Mouse (Mus musculus) embryonic facial prominence, embryonic 15.5 days (tissue): ENCODE results near the gene Prickle1. TPM values are rescaled to one million over a fixed set of nuclear protein-coding genes. Genes with fewer than 3 reads are reported as not detected.
A peak's percentile ranks its signal among the peaks of the same experiment; 100 is the strongest.

Experiments
- ATAC-seq: fragments of 200-750 bp; cut with Nextera tagmentation; 2 replicates; pipeline ENCODE4 v1.8.0; 2017; ENCODE audit warnings: low read depth, moderate TSS enrichment; ENCODE audit not compliant: insufficient number of reproducible peaks, low FRiP score, low TSS enrichment
- H3K27ac ChIP-seq: fragments of 300-500 bp; sonication (generic); replicated peaks from 2 replicates; pipeline ENCODE4 v1.5.1; 2015; ENCODE audit warnings: mild to moderate bottlenecking, inconsistent platforms
- H3K27me3 ChIP-seq: fragments of 300-500 bp; sonication (generic); 2 replicates; pipeline ENCODE4 v1.6.1; 2015; ENCODE audit warnings: inconsistent platforms
- H3K36me3 ChIP-seq: fragments of 300-500 bp; sonication (generic); 2 replicates; pipeline ENCODE4 v1.6.1; 2015; ENCODE audit warnings: mild to moderate bottlenecking, inconsistent platforms
- H3K4me1 ChIP-seq: fragments of 300-500 bp; sonication (generic); 2 replicates; pipeline ENCODE4 v1.6.1; 2015; ENCODE audit warnings: inconsistent platforms
- H3K4me2 ChIP-seq: fragments of 300-500 bp; sonication (generic); replicated peaks from 2 replicates; pipeline ENCODE4 v1.6.1; 2015; ENCODE audit warnings: mild to moderate bottlenecking, inconsistent platforms
- H3K4me3 ChIP-seq: fragments of 300-500 bp; sonication (generic); replicated peaks from 2 replicates; pipeline ENCODE4 v1.5.1; 2015; ENCODE audit warnings: mild to moderate bottlenecking, inconsistent platforms
- H3K9ac ChIP-seq: fragments of 300-500 bp; sonication (generic); 2 replicates; pipeline ENCODE4 v1.6.1; 2015; ENCODE audit warnings: inconsistent platforms
- H3K9me3 ChIP-seq: fragments of 300-500 bp; sonication (generic); replicated peaks from 2 replicates; pipeline ENCODE4 v1.6.1; 2016; ENCODE audit warnings: inconsistent platforms
- WGBS: fragments of 180-500 bp; shearing (Covaris S2); methylation state at CpG from one replicate; pipeline ENCODE4 v1.1.7; 2015; 5-methylcytosine and 5-hydroxymethylcytosine counted together
- polyA plus RNA-seq: library from polyadenylated mRNA; unstranded; fragments of >200 nt; fragmentation: Nextera tagmentation; extraction: Ambion mirVana; gene quantifications from 2 replicates; pipeline ENCODE4 v1.2.1, GENCODE M21; 2015

The Prickle1 gene
- polyA plus RNA-seq, 1 experiment from 2014 or later: 40.2 TPM

GRCm38 (mm10) chr15:93615031-93615430 is 19.3 kb upstream of the Prickle1 start:
- ATAC-seq: no peak
- Histone ChIP-seq H3K4me3 (no peak overlapping the region), H3K27me3 (no peaks in the 10 kb centered on the region)

GRCm38 (mm10) chr15:93613606-93614005 is 17.9 kb upstream of the Prickle1 start:
- Histone ChIP-seq H3K4me3 (no peak overlapping the region), H3K4me2 (no peak overlapping the region), H3K9ac (no peak overlapping the region), H3K4me1 (peaks cover 16% of the 10 kb centered on the region), H3K27me3 (no peaks in the 10 kb centered on the region), H3K36me3 (no peaks in the 10 kb centered on the region), H3K9me3 (no peaks in the 10 kb centered on the region), H3K27ac (no peak overlapping the region)
- WGBS: 28% methylated on average over 3 of the region's 3 CpGs
- no peak for ATAC-seq

More at GRCm38 (mm10) chr15:93615031-93615430, 19.3 kb upstream of the Prickle1 start:
- no peaks in the 10 kb centered on the region for H3K36me3 ChIP-seq
- peaks cover 15% of the 10 kb centered on the region for H3K4me1 ChIP-seq
- no peak overlapping the region for H3K4me2 ChIP-seq
- WGBS: 76% methylated on average over 3 of the region's 3 CpGs
- H3K27ac ChIP-seq: no peak overlapping the region
- no peaks in the 10 kb centered on the region for H3K9me3 ChIP-seq
- H3K9ac ChIP-seq: no peak overlapping the region

GRCm38 (mm10) chr15:93611536-93612300 is 16.0 kb upstream of the Prickle1 start:
- H3K27me3 ChIP-seq: no peaks in the 10 kb centered on the region
- no peak overlapping the region for H3K9ac ChIP-seq
- no peak overlapping the region for H3K27ac ChIP-seq
- no peak for ATAC-seq
- no peak overlapping the region for H3K4me2 ChIP-seq
- peaks cover 16% of the 10 kb centered on the region for H3K4me1 ChIP-seq
- 89% methylated on average over 16 of the region's 16 CpGs for WGBS
- H3K4me3 ChIP-seq: no peak overlapping the region
- H3K36me3 ChIP-seq: no peaks in the 10 kb centered on the region
- H3K9me3 ChIP-seq: no peaks in the 10 kb centered on the region

- no peak overlapping the region; the same call in 1 of the 2 replicates for H3K4me2 ChIP-seq
- peak overlapping the region; percentile 79 for H3K27ac ChIP-seq
- no peaks in the 10 kb centered on the region for H3K36me3 ChIP-seq
- WGBS: 28% methylated on average over 19 of the region's 19 CpGs
- no peaks in the 10 kb centered on the region for H3K9me3 ChIP-seq
- H3K9ac ChIP-seq: no peak overlapping the region
- ATAC-seq: peak; percentile 78
- H3K27me3 ChIP-seq: no peaks in the 10 kb centered on the region
- peaks cover 16% of the 10 kb centered on the region for H3K4me1 ChIP-seq
- no peak overlapping the region for H3K4me3 ChIP-seq
Observed at GRCm38 (mm10) chr15:93610721-93611201, 15.1 kb upstream of the Prickle1 start.

GRCm38 (mm10) chr15:93610288-93610687 is 14.6 kb upstream of the Prickle1 start:
- no peak overlapping the region for H3K4me2 ChIP-seq
- H3K36me3 ChIP-seq: no peaks in the 10 kb centered on the region
- H3K9me3 ChIP-seq: no peaks in the 10 kb centered on the region
- H3K4me3 ChIP-seq: no peak overlapping the region
- peak; percentile 44; the same call in 1 of the 2 replicates for ATAC-seq
- 54% methylated on average over 18 of the region's 18 CpGs for WGBS
- H3K4me1 ChIP-seq: peaks cover 16% of the 10 kb centered on the region
- H3K27ac ChIP-seq: peak overlapping the region; percentile 79
- no peak overlapping the region for H3K9ac ChIP-seq
- H3K27me3 ChIP-seq: no peaks in the 10 kb centered on the region

GRCm38 (mm10) chr15:93602850-93603249 is 7.2 kb upstream of the Prickle1 start:
- no peak for ATAC-seq
- Histone ChIP-seq H3K4me2 (no peak overlapping the region), H3K27me3 (no peaks in the 10 kb centered on the region), H3K36me3 (no peaks in the 10 kb centered on the region), H3K27ac (no peak overlapping the region), H3K4me1 (no peaks in the 10 kb centered on the region), H3K9me3 (no peaks in the 10 kb centered on the region), H3K9ac (no peak overlapping the region), H3K4me3 (no peak overlapping the region)
- 73% methylated on average over 6 of the region's 6 CpGs for WGBS

- ATAC-seq: no peak
- WGBS: 89% methylated on average over 13 of the region's 13 CpGs
Observed at GRCm38 (mm10) chr15:93601461-93602015, 5.8 kb upstream of the Prickle1 start.

GRCm38 (mm10) chr15:93596991-93597390 is 1.3 kb upstream of the Prickle1 start:
- Histone ChIP-seq H3K36me3 (no peaks in the 10 kb centered on the region), H3K4me3 (peak overlapping the region; percentile 95), H3K9ac (no peak overlapping the region), H3K4me1 (peaks cover 31% of the 10 kb centered on the region), H3K27ac (peak overlapping the region; percentile 98), H3K4me2 (peak overlapping the region; percentile 88), H3K9me3 (no peaks in the 10 kb centered on the region), H3K27me3 (no peaks in the 10 kb centered on the region)
- whole genome bisulfite sequencing: 52% methylated on average over 11 of the region's 11 CpGs
- no peak for ATAC-seq

More at GRCm38 (mm10) chr15:93601461-93602015, 5.8 kb upstream of the Prickle1 start:
- H3K27me3 ChIP-seq: no peaks in the 10 kb centered on the region
- H3K4me2 ChIP-seq: no peak overlapping the region
- no peak overlapping the region for H3K27ac ChIP-seq
- H3K4me1 ChIP-seq: peaks cover 5% of the 10 kb centered on the region
- no peaks in the 10 kb centered on the region for H3K9me3 ChIP-seq
- no peak overlapping the region for H3K9ac ChIP-seq
- H3K4me3 ChIP-seq: no peak overlapping the region
- H3K36me3 ChIP-seq: no peaks in the 10 kb centered on the region

GRCm38 (mm10) chr15:93596285-93596684 is 594 bp upstream of the Prickle1 start:
- peaks cover 38% of the 10 kb centered on the region for H3K4me1 ChIP-seq
- H3K27ac ChIP-seq: peak overlapping the region; percentile 98
- no peaks in the 10 kb centered on the region for H3K27me3 ChIP-seq
- H3K36me3 ChIP-seq: no peaks in the 10 kb centered on the region
- H3K9ac ChIP-seq: 0 out of 2 replicates have a peak overlapping the region, but pooled peaks have one; percentile 55
- H3K4me3 ChIP-seq: peak overlapping the region; percentile 95
- peak overlapping the region; percentile 88 for H3K4me2 ChIP-seq
- under 1% methylated on average over 11 of the region's 11 CpGs for WGBS
- no peaks in the 10 kb centered on the region for H3K9me3 ChIP-seq
- ATAC-seq: peak; percentile 41

- peaks cover 45% of the 10 kb centered on the region for H3K4me1 ChIP-seq
Observed at GRCm38 (mm10) chr15:93594888-93595698, 598 bp downstream of the Prickle1 start.

More at GRCm38 (mm10) chr15:93594888-93595698, 598 bp downstream of the Prickle1 start:
- peak; percentile 63 for ATAC-seq
- Histone ChIP-seq H3K9me3 (no peaks in the 10 kb centered on the region), H3K9ac (peak overlapping the region; percentile 96), H3K4me3 (peak overlapping the region; percentile 95), H3K27me3 (no peaks in the 10 kb centered on the region), H3K36me3 (no peaks in the 10 kb centered on the region), H3K27ac (peak overlapping the region; percentile 98), H3K4me2 (peak overlapping the region; percentile 88)
- under 1% methylated on average over 62 of the region's 64 CpGs for WGBS
